Mouse (Mus musculus) C2C12 (cell line): ENCODE measurements around the gene Lhx6. TPM values are rescaled to one million over a fixed set of nuclear protein-coding genes. Genes with fewer than 3 reads are reported as not detected.

Source experiments
- H3K27me3 ChIP-seq: one replicate; pipeline ENCODE4 v1.6.1; 2011; ENCODE audit not compliant: control insufficient read depth, insufficient read depth, insufficient read length
- H3K36me3 ChIP-seq: one replicate; pipeline ENCODE4 v1.6.1; 2011; ENCODE audit not compliant: control insufficient read depth, insufficient read depth
- H3K4me3 ChIP-seq: one replicate; pipeline ENCODE4 v1.5.1; 2011; ENCODE audit warnings: mild to moderate bottlenecking, control low read depth; ENCODE audit not compliant: poor library complexity, insufficient read depth, severe bottlenecking
- H3K79me2 ChIP-seq: one replicate; pipeline ENCODE4 v1.6.1; 2011; ENCODE audit not compliant: control insufficient read depth, insufficient read depth
- H3K79me3 ChIP-seq: one replicate; pipeline ENCODE4 v1.6.1; 2011; ENCODE audit warnings: low read depth, control low read depth
- H3ac ChIP-seq: one replicate; pipeline ENCODE3; 2011; ENCODE audit warnings: low read depth; ENCODE audit not compliant: control insufficient read depth, insufficient read length
- CEBPB ChIP-seq: IDR thresholded peaks from one replicate; pipeline ENCODE4 v1.6.1; 2011; ENCODE audit warnings: low read depth, mild to moderate bottlenecking, control low read depth, moderate library complexity
- CTCF ChIP-seq: IDR thresholded peaks from one replicate; pipeline ENCODE4 v1.5.1; 2011; ENCODE audit not compliant: control insufficient read depth, insufficient read depth, insufficient read length
- FOSL1 ChIP-seq: IDR thresholded peaks from one replicate; pipeline ENCODE4 v1.8.0; 2011; ENCODE audit warnings: mild to moderate bottlenecking, low read length; ENCODE audit not compliant: poor library complexity, insufficient read depth, severe bottlenecking
- MAX ChIP-seq: IDR thresholded peaks from one replicate; pipeline ENCODE4 v1.6.1; 2011; ENCODE audit warnings: mild to moderate bottlenecking, control low read depth
- MYOD1 ChIP-seq: IDR thresholded peaks from one replicate; pipeline ENCODE4 v1.6.1; 2011; ENCODE audit warnings: low read depth; ENCODE audit not compliant: control insufficient read depth, insufficient read length
- MYOG ChIP-seq: IDR thresholded peaks from one replicate; pipeline ENCODE4 v1.6.1; 2011; ENCODE audit not compliant: control insufficient read depth, insufficient read length; ENCODE audit errors: extremely low read depth
- USF1 ChIP-seq: IDR thresholded peaks from one replicate; pipeline ENCODE4 v1.6.1; 2011; ENCODE audit warnings: low read depth, mild to moderate bottlenecking, control low read depth, moderate library complexity
- polyA plus RNA-seq: library from polyadenylated mRNA; unstranded; fragments of >200 nt; fragmentation: generic; extraction: Trizol; gene quantifications from one replicate; pipeline ENCODE4 v1.2.1, GENCODE M21; 2012; ENCODE audit warnings: missing spikeins

The Lhx6 gene
- polyA plus RNA-seq, 1 experiment, result 6.6 TPM

GRCm38 (mm10) chr2:36073781-36074180 lies 31.4 kb downstream of the Lhx6 start:
- H3K27me3 ChIP-seq, result peaks cover 11% of the 10 kb centered on the region
- no peaks in the 10 kb centered on the region for H3K36me3 ChIP-seq
- TF ChIP-seq USF1, result no peak
- TF ChIP-seq MYOD1, result no peak
- TF ChIP-seq MAX, result no peak
- TF ChIP-seq CEBPB, result no peak
- TF ChIP-seq MYOG, result no peak
- TF ChIP-seq CTCF, result no peak
- no peak for TF ChIP-seq FOSL1
- H3ac ChIP-seq, result no peak overlapping the region
- H3K79me2 ChIP-seq, result no peaks in the 10 kb centered on the region
- H3K4me3 ChIP-seq, result no peak overlapping the region
- H3K79me3 ChIP-seq, result no peaks in the 10 kb centered on the region

- H3K79me2 ChIP-seq, result no peaks in the 10 kb centered on the region
- peaks cover 17% of the 10 kb centered on the region for H3K27me3 ChIP-seq
- no peak overlapping the region for H3K4me3 ChIP-seq
- no peak overlapping the region for H3ac ChIP-seq
- TF ChIP-seq MYOD1 (no peak), CEBPB (no peak), FOSL1 (no peak), USF1 (no peak), MAX (no peak), MYOG (no peak), CTCF (no peak)
- H3K36me3 ChIP-seq, result no peaks in the 10 kb centered on the region
- H3K79me3 ChIP-seq, result no peaks in the 10 kb centered on the region
Observed at GRCm38 (mm10) chr2:36071660-36072305, 33.4 kb downstream of the Lhx6 start.

GRCm38 (mm10) chr2:36067132-36067531 lies 38.1 kb downstream of the Lhx6 start:
- H3K79me3 ChIP-seq, result no peaks in the 10 kb centered on the region
- H3K79me2 ChIP-seq, result no peaks in the 10 kb centered on the region
- H3ac ChIP-seq, result no peak overlapping the region
- peaks cover 17% of the 10 kb centered on the region for H3K27me3 ChIP-seq
- H3K4me3 ChIP-seq, result no peak overlapping the region
- TF ChIP-seq MYOG (no peak), MYOD1 (no peak), MAX (no peak), CEBPB (no peak), CTCF (no peak), USF1 (no peak), FOSL1 (no peak)
- no peaks in the 10 kb centered on the region for H3K36me3 ChIP-seq

- no peak for TF ChIP-seq FOSL1
- TF ChIP-seq USF1, result no peak
- no peak for TF ChIP-seq CTCF
- TF ChIP-seq MYOD1, result no peak
- no peak for TF ChIP-seq CEBPB
- no peak for TF ChIP-seq MAX
- no peak for TF ChIP-seq MYOG
- no peak overlapping the region for H3ac ChIP-seq
- H3K27me3 ChIP-seq, result no peaks in the 10 kb centered on the region
Observed at GRCm38 (mm10) chr2:36061409-36061808, 43.8 kb downstream of the Lhx6 start.

GRCm38 (mm10) chr2:36056248-36056647 lies 49.0 kb downstream of the Lhx6 start:
- Histone ChIP-seq H3K79me3 (no peaks in the 10 kb centered on the region), H3K79me2 (no peaks in the 10 kb centered on the region), H3K27me3 (no peaks in the 10 kb centered on the region), H3ac (no peak overlapping the region), H3K4me3 (no peak overlapping the region), H3K36me3 (no peaks in the 10 kb centered on the region)
- no peak for TF ChIP-seq USF1
- no peak for TF ChIP-seq CEBPB
- no peak for TF ChIP-seq MYOG
- no peak for TF ChIP-seq CTCF
- TF ChIP-seq FOSL1, result no peak
- no peak for TF ChIP-seq MYOD1
- no peak for TF ChIP-seq MAX

More at GRCm38 (mm10) chr2:36061409-36061808, 43.8 kb downstream of the Lhx6 start:
- no peaks in the 10 kb centered on the region for H3K79me3 ChIP-seq
- H3K79me2 ChIP-seq, result no peaks in the 10 kb centered on the region
- H3K36me3 ChIP-seq, result no peaks in the 10 kb centered on the region
- H3K4me3 ChIP-seq, result no peak overlapping the region
